Mouse (Mus musculus): ENCODE results near the gene Prdx5. TPM values are rescaled to one million over a fixed set of nuclear protein-coding genes. Genes with fewer than 3 reads are reported as not detected.

The Prdx5 gene
- polyA plus RNA-seq, 1 experiment from 2014 or later: 283 TPM

- Histone ChIP-seq H3K27ac (ENCODE audit: low read length) (no peak overlapping the region), H3K9me3 (ENCODE audit: control insufficient read depth, low read length) (no peaks in the 10 kb centered on the region), H3K27me3 (ENCODE audit: control insufficient read depth, insufficient read depth, low read depth, low read length) (peaks cover 88% of the 10 kb centered on the region), H3K36me3 (ENCODE audit: control insufficient read depth, insufficient read depth, low read length) (no peaks in the 10 kb centered on the region), H3K4me3 (ENCODE audit: low read length) (no peak overlapping the region), H3K4me1 (replicated peaks; ENCODE audit: control insufficient read depth, insufficient read depth, low read length) (peaks cover 16% of the 10 kb centered on the region), H3K4me2 (ENCODE audit: low read depth, low read length) (no peak overlapping the region), H3K9ac (ENCODE audit: low read length) (no peak overlapping the region)
- 13% methylated on average over 9 of the region's 9 CpGs for WGBS
- ATAC-seq (ENCODE audit: low read depth): no peak
Measured at GRCm38 (mm10) chr19:6928080-6928479, 18.2 kb upstream of the Prdx5 start.

- H3K9me3 ChIP-seq (ENCODE audit: control insufficient read depth, low read length): no peaks in the 10 kb centered on the region
- peaks cover 16% of the 10 kb centered on the region for H3K4me1 ChIP-seq (replicated peaks; ENCODE audit: control insufficient read depth, insufficient read depth, low read length)
- ATAC-seq (ENCODE audit: low read depth): no peak
- no peak overlapping the region for H3K9ac ChIP-seq (ENCODE audit: low read length)
- H3K4me2 ChIP-seq (ENCODE audit: low read depth, low read length): peak overlapping the region; percentile 42
- 16% methylated on average over 26 of the region's 26 CpGs for WGBS
- peaks cover 79% of the 10 kb centered on the region for H3K27me3 ChIP-seq (ENCODE audit: control insufficient read depth, insufficient read depth, low read depth, low read length)
- no peaks in the 10 kb centered on the region for H3K36me3 ChIP-seq (ENCODE audit: control insufficient read depth, insufficient read depth, low read length)
- no peak overlapping the region for H3K27ac ChIP-seq (ENCODE audit: low read length)
- H3K4me3 ChIP-seq (ENCODE audit: low read length): peak overlapping the region; percentile 18; the same call in 1 of the 2 replicates
Measured at GRCm38 (mm10) chr19:6926559-6927255, 16.8 kb upstream of the Prdx5 start.

- Histone ChIP-seq H3K27ac (ENCODE audit: low read length) (no peak overlapping the region), H3K4me3 (ENCODE audit: low read length) (peak overlapping the region; percentile 25), H3K9me3 (ENCODE audit: control insufficient read depth, low read length) (no peaks in the 10 kb centered on the region), H3K4me2 (ENCODE audit: low read depth, low read length) (peak overlapping the region; percentile 42), H3K4me1 (replicated peaks; ENCODE audit: control insufficient read depth, insufficient read depth, low read length) (peaks cover 19% of the 10 kb centered on the region), H3K27me3 (ENCODE audit: control insufficient read depth, insufficient read depth, low read depth, low read length) (peaks cover 70% of the 10 kb centered on the region), H3K9ac (ENCODE audit: low read length) (no peak overlapping the region), H3K36me3 (ENCODE audit: control insufficient read depth, insufficient read depth, low read length) (no peaks in the 10 kb centered on the region)
- no peak for ATAC-seq (ENCODE audit: low read depth)
- WGBS: 15% methylated on average over 36 of the region's 40 CpGs
Measured at GRCm38 (mm10) chr19:6925611-6926329, 15.9 kb upstream of the Prdx5 start.

GRCm38 (mm10) chr19:6925307-6925573 is 15.3 kb upstream of the Prdx5 start, which contains the start of gene Catsperz:
TSS of gene Catsperz (minus strand) at chr19:6925380.
- H3K9ac ChIP-seq (ENCODE audit: low read length): peak within 1 kb of the TSS; percentile 43
- H3K4me1 ChIP-seq (replicated peaks; ENCODE audit: control insufficient read depth, insufficient read depth, low read length): peaks cover 24% of the 10 kb centered on the region
- no peaks in the 10 kb centered on the region for H3K36me3 ChIP-seq (ENCODE audit: control insufficient read depth, insufficient read depth, low read length)
- H3K27ac ChIP-seq (ENCODE audit: low read length): no peak within 1 kb of the TSS
- H3K27me3 ChIP-seq (ENCODE audit: control insufficient read depth, insufficient read depth, low read depth, low read length): peaks cover 65% of the 10 kb centered on the region
- no peaks in the 10 kb centered on the region for H3K9me3 ChIP-seq (ENCODE audit: control insufficient read depth, low read length)
- H3K4me2 ChIP-seq (ENCODE audit: low read depth, low read length): peak within 1 kb of the TSS; percentile 42
- no peak for ATAC-seq (ENCODE audit: low read depth)
- 2% methylated on average over 9 of the region's 9 CpGs for WGBS
- H3K4me3 ChIP-seq (ENCODE audit: low read length): peak within 1 kb of the TSS; percentile 25

GRCm38 (mm10) chr19:6924461-6925306 is 14.8 kb upstream of the Prdx5 start:
- Histone ChIP-seq H3K9ac (ENCODE audit: low read length) (peak overlapping the region; percentile 43), H3K27me3 (ENCODE audit: control insufficient read depth, insufficient read depth, low read depth, low read length) (peaks cover 65% of the 10 kb centered on the region), H3K4me3 (ENCODE audit: low read length) (peak overlapping the region; percentile 25), H3K9me3 (ENCODE audit: control insufficient read depth, low read length) (no peaks in the 10 kb centered on the region), H3K4me2 (ENCODE audit: low read depth, low read length) (peak overlapping the region; percentile 42), H3K27ac (ENCODE audit: low read length) (no peak overlapping the region), H3K36me3 (ENCODE audit: control insufficient read depth, insufficient read depth, low read length) (no peaks in the 10 kb centered on the region), H3K4me1 (replicated peaks; ENCODE audit: control insufficient read depth, insufficient read depth, low read length) (peaks cover 30% of the 10 kb centered on the region)
- no peak for ATAC-seq (ENCODE audit: low read depth)
- WGBS: 3% methylated on average over 39 of the region's 39 CpGs

GRCm38 (mm10) chr19:6922901-6923735 is 13.2 kb upstream of the Prdx5 start:
- H3K9ac ChIP-seq (ENCODE audit: low read length): no peak overlapping the region
- no peak for ATAC-seq (ENCODE audit: low read depth)
- no peak overlapping the region for H3K4me3 ChIP-seq (ENCODE audit: low read length)
- peaks cover 30% of the 10 kb centered on the region for H3K4me1 ChIP-seq (replicated peaks; ENCODE audit: control insufficient read depth, insufficient read depth, low read length)
- WGBS: 65% methylated on average over 6 of the region's 6 CpGs
- peak overlapping the region; percentile 97; the same call in 1 of the 2 replicates for H3K4me2 ChIP-seq (ENCODE audit: low read depth, low read length)
- H3K9me3 ChIP-seq (ENCODE audit: control insufficient read depth, low read length): no peaks in the 10 kb centered on the region
- peaks cover 54% of the 10 kb centered on the region for H3K27me3 ChIP-seq (ENCODE audit: control insufficient read depth, insufficient read depth, low read depth, low read length)
- no peaks in the 10 kb centered on the region for H3K36me3 ChIP-seq (ENCODE audit: control insufficient read depth, insufficient read depth, low read length)
- no peak overlapping the region for H3K27ac ChIP-seq (ENCODE audit: low read length)

- peaks cover 30% of the 10 kb centered on the region for H3K4me1 ChIP-seq (replicated peaks; ENCODE audit: control insufficient read depth, insufficient read depth, low read length)
- no peaks in the 10 kb centered on the region for H3K36me3 ChIP-seq (ENCODE audit: control insufficient read depth, insufficient read depth, low read length)
- H3K27me3 ChIP-seq (ENCODE audit: control insufficient read depth, insufficient read depth, low read depth, low read length): peaks cover 42% of the 10 kb centered on the region
- peak within 1 kb of the TSS; percentile 97 for H3K4me2 ChIP-seq (ENCODE audit: low read depth, low read length)
- H3K9me3 ChIP-seq (ENCODE audit: control insufficient read depth, low read length): no peaks in the 10 kb centered on the region
- ATAC-seq (ENCODE audit: low read depth): peak; percentile 95
- H3K9ac ChIP-seq (ENCODE audit: low read length): peak within 1 kb of the TSS; percentile 84
- peak within 1 kb of the TSS; percentile 85 for H3K4me3 ChIP-seq (ENCODE audit: low read length)
- H3K27ac ChIP-seq (ENCODE audit: low read length): peak within 1 kb of the TSS; percentile 80
- under 1% methylated on average over 58 of the region's 66 CpGs for WGBS
Measured at GRCm38 (mm10) chr19:6921647-6922567, 12.0 kb upstream of the Prdx5 start, which contains the start of gene Esrra. TSS of gene Esrra (minus strand) at chr19:6921813.

Data from lung, embryonic 16.5 days (tissue).